Mouse (Mus musculus): ENCODE measurements around the gene Ttk.

The Ttk gene

DNA sequence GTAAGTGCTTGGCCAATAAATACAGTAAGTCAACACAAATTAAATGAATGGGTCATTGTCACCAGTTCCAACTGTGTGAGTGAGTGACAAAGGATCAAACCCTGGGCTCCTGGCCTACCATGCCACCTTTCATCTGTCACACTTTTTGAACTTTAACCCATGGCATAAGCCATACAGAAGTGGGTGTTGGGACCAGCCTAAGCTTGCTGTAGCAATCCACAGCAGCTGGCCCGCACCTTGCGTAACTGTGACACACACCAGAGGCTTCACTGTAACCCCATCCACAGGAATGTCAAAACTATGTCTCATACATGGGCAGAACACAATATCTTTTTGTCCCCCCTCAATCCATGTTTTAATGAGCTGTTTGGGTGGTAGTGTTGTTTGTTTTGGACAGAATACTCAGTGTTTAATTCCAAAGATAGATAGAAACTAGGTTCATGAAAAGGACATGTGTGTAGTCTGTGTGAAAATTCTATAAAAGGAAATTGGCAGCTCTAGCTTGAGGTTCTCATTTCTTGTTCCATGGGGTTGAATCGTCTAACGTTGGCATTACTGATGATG, 59.4 kb downstream of the Ttk start:
- DNase-seq (ENCODE audit: extremely low read depth, low read depth), result no peak

GRCm38 (mm10) chr9:83902086-83902485, 67.6 kb downstream of the Ttk start:
- no peak for DNase-seq (ENCODE audit: extremely low read depth, low read depth)

DNA sequence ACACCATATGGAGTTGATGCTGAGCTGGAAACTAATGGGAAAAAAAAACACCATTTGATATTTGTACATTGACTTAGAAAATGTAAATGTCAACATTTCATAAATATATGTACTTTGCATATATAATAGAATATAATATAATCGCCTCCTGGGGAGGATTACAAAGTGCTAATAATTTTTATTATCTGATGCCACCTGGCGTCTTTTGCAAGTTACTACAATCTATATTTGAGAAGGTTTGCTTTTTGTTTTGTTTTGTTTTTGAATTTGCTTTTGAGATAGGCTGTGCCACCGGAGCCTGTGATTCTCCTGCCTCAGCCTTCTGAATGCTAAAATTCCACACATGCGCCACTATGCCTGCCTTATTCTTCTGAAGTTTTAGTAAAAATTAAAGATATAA, 71.3 kb downstream of the Ttk start:
- DNase-seq (ENCODE audit: extremely low read depth, low read depth), result no peak

GRCm38 (mm10) chr9:83907017-83907416, 72.5 kb downstream of the Ttk start:
- no peak for DNase-seq (ENCODE audit: extremely low read depth, low read depth)

DNA sequence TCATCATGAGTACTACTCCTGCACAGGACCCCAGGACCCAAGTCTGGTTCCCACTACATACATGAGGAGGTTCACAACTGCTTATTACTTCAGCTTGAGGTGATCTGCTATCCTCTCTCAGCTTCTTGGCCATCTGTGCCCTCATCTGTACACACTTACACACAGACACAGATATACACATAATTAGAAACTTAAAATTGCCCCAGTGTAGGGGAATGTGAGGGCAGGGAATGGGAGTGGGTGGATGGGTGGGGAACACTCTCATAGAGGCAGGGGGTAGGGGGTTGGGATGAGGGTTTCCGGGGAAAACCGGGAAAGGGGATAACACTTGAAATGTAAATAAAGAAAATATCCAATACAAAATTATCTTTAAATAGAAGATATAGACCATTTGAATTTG, 75.3 kb downstream of the Ttk start:
- DNase-seq (ENCODE audit: extremely low read depth, low read depth), result no peak

- DNase-seq (ENCODE audit: extremely low read depth, low read depth), result no peak
Observed at GRCm38 (mm10) chr9:83910926-83911325, 76.4 kb downstream of the Ttk start.
